Mouse (Mus musculus) liver, embryonic 14.5 days (tissue): ENCODE results near the gene Dlgap1. TPM values are rescaled to one million over a fixed set of nuclear protein-coding genes. Genes with fewer than 3 reads are reported as not detected.

Experiments used
- ATAC-seq: fragments of 200-750 bp; cut with Nextera tagmentation; 2 replicates; pipeline ENCODE4 v1.8.0; 2017; ENCODE audit warnings: moderate number of reproducible peaks, mild to moderate bottlenecking, moderate library complexity; ENCODE audit not compliant: insufficient read depth
- DNase-seq, 3 experiments: peaks; one replicate each; pipeline ENCODE4 v3.0.0-alpha.2; 2012 to 2013; ENCODE audit warnings: low read depth in 3 of 3, low spot score in 3 of 3
- H3K27ac ChIP-seq: fragments of 300-500 bp; sonication (generic); 2 replicates; pipeline ENCODE4 v1.5.1; 2014; ENCODE audit warnings: moderate library complexity, mild to moderate bottlenecking, control low read depth, inconsistent platforms
- H3K27me3 ChIP-seq: fragments of 300-500 bp; sonication (generic); 2 replicates; pipeline ENCODE4 v1.6.1; 2014; ENCODE audit warnings: mild to moderate bottlenecking, low read length, moderate library complexity; ENCODE audit not compliant: control insufficient read depth, insufficient read depth
- H3K36me3 ChIP-seq: fragments of 300-500 bp; sonication (generic); replicated peaks from 2 replicates; pipeline ENCODE4 v1.6.1; 2014; ENCODE audit warnings: low read depth; ENCODE audit not compliant: control insufficient read depth, insufficient read depth
- H3K4me1 ChIP-seq, 2 experiments: fragments of 200-500 bp in 1 of 2; fragments of 300-500 bp in 1 of 2; sonication (generic) in 1 of 2; replicated peaks; 2 replicates each; pipeline ENCODE4 v1.6.1; 2012 to 2014; ENCODE audit warnings: antibody characterized with exemption in 1 of 2, inconsistent platforms in 1 of 2, low read length in 1 of 2; ENCODE audit not compliant: control insufficient read depth in 2 of 2, insufficient read depth in 2 of 2
- H3K4me2 ChIP-seq: fragments of 300-500 bp; sonication (generic); 2 replicates; pipeline ENCODE4 v1.6.1; 2014; ENCODE audit warnings: low read depth, mild to moderate bottlenecking, control low read depth, moderate library complexity
- H3K4me3 ChIP-seq, 2 experiments: fragments of 200-500 bp in 1 of 2; fragments of 300-500 bp in 1 of 2; sonication (generic) in 1 of 2; 2 replicates each; pipeline ENCODE4 v1.5.1; 2012 to 2014; ENCODE audit warnings: low read depth in 2 of 2, low read length in 2 of 2, mild to moderate bottlenecking in 2 of 2, control low read depth in 1 of 2, inconsistent platforms in 1 of 2, moderate library complexity in 1 of 2; ENCODE audit not compliant: insufficient read depth in 1 of 2
- H3K9ac ChIP-seq: fragments of 300-500 bp; sonication (generic); replicated peaks from 2 replicates; pipeline ENCODE4 v1.6.1; 2014; ENCODE audit warnings: mild to moderate bottlenecking, control low read depth, moderate library complexity
- H3K9me3 ChIP-seq: fragments of 300-500 bp; sonication (generic); 2 replicates; pipeline ENCODE4 v1.6.1; 2016; ENCODE audit warnings: low read length, mixed read lengths; ENCODE audit not compliant: control insufficient read depth
- CTCF ChIP-seq: IDR thresholded peaks from 2 replicates; pipeline ENCODE4 v1.5.1; 2016; ENCODE audit warnings: antibody characterized with exemption, low read depth, control low read depth
- EP300 ChIP-seq: IDR thresholded peaks from 2 replicates; pipeline ENCODE4 v1.6.1; 2016; ENCODE audit warnings: antibody characterized with exemption, low read depth
- WGBS: fragments of 180-500 bp; shearing (Covaris S2); extraction: QIAGEN DNeasy Blood & Tissue Kit; methylation state at CpG from one replicate; pipeline ENCODE4 v1.1.7; 2014; ENCODE audit not compliant: insufficient replicate concordance; 5-methylcytosine and 5-hydroxymethylcytosine counted together
- polyA plus RNA-seq, 2 experiments: library from polyadenylated mRNA; depleted of rRNA in 1 of 2; stranded (reverse) in 1 of 2; unstranded in 1 of 2; fragments of >200 nt; fragmentation: Nextera tagmentation in 1 of 2; extraction: Ambion mirVana in 1 of 2; gene quantifications; 2 replicates each; pipeline versions ENCODE4 v1.2.1 to v1.2.3; 2012 to 2014

The Dlgap1 gene
- polyA plus RNA-seq, 2 experiments, result 0.01 TPM; not detected in 1

DNA sequence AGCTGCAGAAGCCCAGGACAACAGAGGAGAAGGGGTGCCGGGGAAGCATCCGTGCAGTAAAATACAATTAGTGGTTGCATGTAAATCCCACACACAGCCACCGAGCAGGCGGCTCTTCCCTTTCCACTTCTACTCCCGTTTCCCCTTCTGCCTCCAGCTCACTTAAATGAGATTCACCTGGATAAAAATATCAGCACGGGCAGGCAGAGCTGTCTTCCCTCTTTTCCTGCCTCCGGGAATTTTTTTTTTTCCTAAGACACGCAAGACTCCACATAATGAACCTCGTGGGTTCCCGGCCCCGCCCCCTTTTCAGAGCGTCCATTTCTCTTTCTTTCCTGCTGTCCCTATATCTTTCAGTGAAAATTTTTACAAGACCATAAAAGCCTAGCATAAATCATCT, 548.5 kb downstream of the Dlgap1 start:
- no peak overlapping the region for H3K9ac ChIP-seq
- no peak overlapping the region for H3K4me2 ChIP-seq
- DNase-seq (no peak), ATAC-seq (no peak)
- no peak overlapping the region for H3K4me3 ChIP-seq
- H3K27ac ChIP-seq, result no peak overlapping the region
- 63% methylated on average over 12 of the region's 12 CpGs for WGBS
- H3K27me3 ChIP-seq, result no peaks in the 10 kb centered on the region
- TF ChIP-seq EP300 (no peak), CTCF (no peak)
- no peaks in the 10 kb centered on the region for H3K36me3 ChIP-seq
- no peaks in the 10 kb centered on the region for H3K9me3 ChIP-seq
- H3K4me1 ChIP-seq, result no peaks in the 10 kb centered on the region

DNA sequence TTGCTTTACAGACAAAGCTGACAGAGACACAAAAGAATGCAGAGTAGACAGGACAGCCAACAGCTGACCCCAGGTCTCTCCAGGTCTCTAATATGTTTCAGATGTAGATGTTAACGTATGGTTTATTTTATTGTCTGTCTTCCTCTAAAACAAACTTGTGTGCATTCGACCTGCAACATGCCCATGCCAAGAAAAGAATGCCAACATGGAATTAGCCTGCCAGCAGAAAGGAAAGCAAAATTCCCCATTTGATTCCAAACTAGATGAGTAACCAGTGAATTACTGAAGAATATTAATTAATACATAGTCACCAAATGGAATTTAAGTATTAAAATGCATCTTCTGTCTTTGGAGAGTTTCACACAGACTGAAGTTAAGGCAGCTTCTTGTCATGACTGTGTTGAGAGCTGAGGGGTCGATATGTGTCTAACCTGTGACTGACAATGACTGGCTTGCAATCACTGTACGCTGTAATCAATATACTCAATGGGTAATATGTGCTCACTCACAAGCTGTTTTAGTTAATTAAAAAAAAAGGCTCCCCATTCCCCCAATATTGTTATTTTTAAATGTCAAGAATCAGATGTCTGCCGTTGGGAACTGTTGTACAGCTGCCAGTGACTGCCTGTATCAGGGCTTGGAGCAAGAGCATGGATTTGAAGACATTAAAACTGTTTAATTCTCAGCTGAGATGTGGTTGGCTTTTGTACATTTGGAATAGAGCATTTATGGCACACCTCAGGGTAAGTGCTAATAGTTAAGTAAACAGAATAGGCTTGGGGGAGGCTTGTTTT, 552.4 kb downstream of the Dlgap1 start:
- Histone ChIP-seq H3K4me3 (no peak overlapping the region), H3K36me3 (no peaks in the 10 kb centered on the region), H3K27me3 (no peaks in the 10 kb centered on the region), H3K4me2 (no peak overlapping the region), H3K27ac (no peak overlapping the region), H3K9ac (no peak overlapping the region), H3K9me3 (no peaks in the 10 kb centered on the region), H3K4me1 (no peaks in the 10 kb centered on the region)
- DNase-seq (no peak), ATAC-seq (no peak)
- 53% methylated on average over 5 of the region's 5 CpGs for WGBS
- TF ChIP-seq CTCF (no peak), EP300 (no peak)

DNA sequence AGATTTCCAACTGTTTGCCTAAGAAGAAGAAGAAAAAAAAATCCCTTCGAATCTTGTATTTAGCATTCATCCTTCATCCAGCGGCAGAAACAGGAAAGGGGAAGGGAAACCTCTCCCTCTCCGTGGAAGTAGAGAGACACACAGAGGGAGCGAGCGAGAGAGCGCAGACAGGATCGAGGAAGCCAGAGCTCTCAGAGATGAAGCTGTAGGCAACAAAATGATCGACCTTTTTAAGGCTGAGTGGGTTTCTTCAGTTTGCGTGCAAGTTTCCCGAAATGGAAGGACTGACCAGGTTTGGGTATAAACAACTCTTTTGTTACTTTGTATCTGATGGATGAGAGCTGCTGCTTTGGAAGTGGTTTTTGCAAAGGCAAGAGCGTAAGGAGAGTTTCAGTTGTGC, 553.1 kb downstream of the Dlgap1 start:
- Histone ChIP-seq H3K4me3 (no peak overlapping the region), H3K9me3 (no peaks in the 10 kb centered on the region), H3K27me3 (no peaks in the 10 kb centered on the region), H3K4me1 (no peaks in the 10 kb centered on the region), H3K9ac (no peak overlapping the region), H3K36me3 (no peaks in the 10 kb centered on the region), H3K27ac (no peak overlapping the region), H3K4me2 (no peak overlapping the region)
- ATAC-seq, result no peak
- DNase-seq, result no peak
- WGBS, result 33% methylated on average over 11 of the region's 11 CpGs
- TF ChIP-seq EP300 (no peak), CTCF (no peak)

DNA sequence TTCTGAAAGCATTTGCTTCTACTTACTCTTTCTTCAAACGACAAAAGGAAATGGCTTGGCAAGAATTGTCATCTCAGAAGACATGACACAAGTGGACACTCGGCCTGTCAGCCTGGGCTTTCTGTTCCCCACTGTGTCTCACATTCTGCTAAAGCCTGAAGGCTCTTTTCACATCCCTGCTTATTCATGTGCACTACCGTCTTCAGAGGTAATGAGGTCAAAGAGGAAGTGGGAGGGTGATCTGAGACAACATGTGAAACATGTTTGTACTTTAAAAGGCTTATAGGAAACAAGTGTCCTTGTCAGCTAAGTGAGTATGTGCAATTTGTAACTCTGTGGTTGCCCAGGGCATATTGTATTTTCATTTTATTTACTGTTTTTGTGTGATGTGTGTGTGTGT, 557.1 kb downstream of the Dlgap1 start:
- Histone ChIP-seq H3K4me2 (no peak overlapping the region), H3K27me3 (no peaks in the 10 kb centered on the region), H3K36me3 (no peaks in the 10 kb centered on the region), H3K27ac (no peak overlapping the region), H3K9me3 (no peaks in the 10 kb centered on the region), H3K9ac (no peak overlapping the region), H3K4me3 (no peak overlapping the region), H3K4me1 (no peaks in the 10 kb centered on the region)
- ATAC-seq, result no peak
- TF ChIP-seq CTCF (no peak), EP300 (no peak)
- 22% methylated on average over 3 of the region's 3 CpGs for WGBS
- no peak for DNase-seq

DNA sequence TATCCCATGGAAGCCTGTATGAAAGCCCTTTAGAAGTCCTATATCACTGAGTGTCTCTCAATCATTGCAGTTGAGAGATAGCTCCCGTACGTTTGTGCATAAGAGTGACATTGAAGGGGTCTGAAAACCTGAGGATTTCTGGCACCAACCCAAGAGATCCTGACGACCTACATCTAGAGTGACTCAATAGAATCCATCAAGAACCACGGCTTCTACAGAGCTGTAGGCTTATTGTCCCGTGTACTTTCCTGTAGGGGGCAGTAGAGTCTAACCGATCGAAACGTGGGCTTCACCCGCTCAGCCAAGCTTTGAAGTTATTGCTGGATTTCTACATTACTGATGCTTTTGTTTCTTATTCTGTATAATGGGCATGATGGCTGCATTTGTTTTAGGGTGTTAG, 558.2 kb downstream of the Dlgap1 start:
- Histone ChIP-seq H3K9ac (no peak overlapping the region), H3K4me3 (no peak overlapping the region), H3K36me3 (no peaks in the 10 kb centered on the region), H3K9me3 (no peaks in the 10 kb centered on the region), H3K27me3 (no peaks in the 10 kb centered on the region), H3K4me2 (no peak overlapping the region), H3K4me1 (no peaks in the 10 kb centered on the region), H3K27ac (no peak overlapping the region)
- DNase-seq (no peak), ATAC-seq (no peak)
- TF ChIP-seq CTCF, result peak; percentile 52
- no peak for TF ChIP-seq EP300
- WGBS, result 18% methylated on average over 9 of the region's 9 CpGs
